Mouse (Mus musculus) limb, embryonic 14.5 days (tissue): ENCODE results near the gene Mgp. TPM values are rescaled to one million over a fixed set of nuclear protein-coding genes. Genes with fewer than 3 reads are reported as not detected.

Experiments
- ATAC-seq: fragments of 200-750 bp; cut with Nextera tagmentation; 2 replicates; pipeline ENCODE4 v1.8.0; 2017; ENCODE audit warnings: low read depth, moderate number of reproducible peaks, moderate TSS enrichment; ENCODE audit not compliant: low FRiP score
- DNase-seq: peaks from one replicate; pipeline ENCODE4 v3.0.0-alpha.2; 2015; ENCODE audit warnings: low spot score
- H3K27ac ChIP-seq: fragments of 300-500 bp; sonication (generic); replicated peaks from 2 replicates; pipeline ENCODE4 v1.5.1; 2014; ENCODE audit warnings: low read depth, mild to moderate bottlenecking, low read length, moderate library complexity, mixed read lengths
- H3K27me3 ChIP-seq: fragments of 300-500 bp; sonication (generic); 2 replicates; pipeline ENCODE4 v1.6.1; 2014; ENCODE audit warnings: low read length, mixed read lengths; ENCODE audit not compliant: control insufficient read depth, insufficient read depth
- H3K36me3 ChIP-seq: fragments of 300-500 bp; sonication (generic); 2 replicates; pipeline ENCODE4 v1.6.1; 2014; ENCODE audit warnings: mild to moderate bottlenecking, low read length, moderate library complexity, mixed read lengths; ENCODE audit not compliant: control insufficient read depth, insufficient read depth
- H3K4me1 ChIP-seq: fragments of 300-500 bp; sonication (generic); 2 replicates; pipeline ENCODE4 v1.6.1; 2014; ENCODE audit warnings: antibody characterized with exemption, low read length, mixed read lengths; ENCODE audit not compliant: control insufficient read depth, insufficient read depth
- H3K4me2 ChIP-seq: fragments of 300-500 bp; sonication (generic); replicated peaks from 2 replicates; pipeline ENCODE4 v1.6.1; 2014; ENCODE audit warnings: low read depth, mild to moderate bottlenecking, low read length, moderate library complexity; ENCODE audit not compliant: severe bottlenecking
- H3K4me3 ChIP-seq: fragments of 300-500 bp; sonication (generic); replicated peaks from 2 replicates; pipeline ENCODE4 v1.5.1; 2014; ENCODE audit warnings: low read length
- H3K9ac ChIP-seq: fragments of 300-500 bp; sonication (generic); 2 replicates; pipeline ENCODE4 v1.6.1; 2014; ENCODE audit warnings: mild to moderate bottlenecking, low read depth, low read length, moderate library complexity; ENCODE audit not compliant: severe bottlenecking
- H3K9me3 ChIP-seq: fragments of 300-500 bp; sonication (generic); 2 replicates; pipeline ENCODE4 v1.6.1; 2016; ENCODE audit warnings: low read length; ENCODE audit not compliant: control insufficient read depth
- POLR2A ChIP-seq: fragments of 200-500 bp; IDR thresholded peaks from 2 replicates; pipeline ENCODE4 v1.8.0; 2012; ENCODE audit warnings: inconsistent platforms, mild to moderate bottlenecking, moderate library complexity, borderline replicate concordance; ENCODE audit not compliant: insufficient read depth, insufficient read length; ENCODE audit errors: extremely low read depth
- WGBS: fragments of 180-500 bp; shearing (Covaris S2); extraction: QIAGEN DNeasy Blood & Tissue Kit; methylation state at CpG from one replicate; pipeline ENCODE4 v1.1.7; 2014; 5-methylcytosine and 5-hydroxymethylcytosine counted together
- polyA plus RNA-seq, 2 experiments: library from polyadenylated mRNA; depleted of rRNA in 1 of 2; stranded (reverse) in 1 of 2; unstranded in 1 of 2; fragments of >200 nt; fragmentation: Nextera tagmentation in 1 of 2; extraction: Ambion mirVana in 1 of 2; gene quantifications; 2 replicates each; pipeline versions ENCODE4 v1.2.1 to v1.2.3; 2012 to 2014

Gene Mgp
- 534 and 645 TPM in 2 replicates for polyA plus RNA-seq (2012; rRNA removed)
- polyA plus RNA-seq (2014; fragmentation: Nextera tagmentation; extraction: Ambion mirVana), result 338 and 360 TPM in 2 replicates

DNA sequence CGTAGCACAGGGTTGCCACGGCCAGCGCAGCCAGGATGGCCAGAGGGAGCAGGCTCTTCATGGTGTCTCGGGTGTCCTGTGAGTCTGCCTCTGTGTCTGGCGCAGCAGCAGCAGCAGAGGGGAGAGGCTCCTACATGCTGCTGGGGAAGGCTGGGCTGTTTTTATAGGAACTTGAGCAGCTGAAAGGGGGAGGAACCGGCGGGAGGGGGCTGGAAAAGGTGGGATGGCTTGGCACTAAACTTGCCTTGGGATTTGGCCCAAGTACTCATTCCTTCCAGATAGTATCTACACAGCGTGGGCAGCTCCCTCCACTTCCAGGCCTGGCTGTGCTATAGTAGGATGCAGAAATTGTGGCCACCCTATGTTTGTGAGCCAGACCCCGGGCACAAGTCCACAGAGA is at the start of gene Mgp:
Mgp (minus strand) TSS at position 154 of the 400 bp plus-strand sequence.
- peak; percentile 68; the same call in 1 of the 2 replicates for TF ChIP-seq POLR2A
- H3K27me3 ChIP-seq, result no peaks in the 10 kb centered on the region
- no peaks in the 10 kb centered on the region for H3K9me3 ChIP-seq
- ATAC-seq (peak; percentile 85), DNase-seq (peak; percentile 82)
- H3K4me1 ChIP-seq, result peaks cover 25% of the 10 kb centered on the region
- H3K9ac ChIP-seq, result peak within 1 kb of the TSS; percentile 46
- 0 out of 2 replicates have a peak, but pooled peaks cover 3% of the 10 kb centered on the region for H3K36me3 ChIP-seq
- 11% methylated on average over 9 of the region's 9 CpGs for WGBS
- peak within 1 kb of the TSS; percentile 43 for H3K4me3 ChIP-seq
- peak within 1 kb of the TSS; percentile 69 for H3K27ac ChIP-seq
- peak within 1 kb of the TSS; percentile 45 for H3K4me2 ChIP-seq

DNA sequence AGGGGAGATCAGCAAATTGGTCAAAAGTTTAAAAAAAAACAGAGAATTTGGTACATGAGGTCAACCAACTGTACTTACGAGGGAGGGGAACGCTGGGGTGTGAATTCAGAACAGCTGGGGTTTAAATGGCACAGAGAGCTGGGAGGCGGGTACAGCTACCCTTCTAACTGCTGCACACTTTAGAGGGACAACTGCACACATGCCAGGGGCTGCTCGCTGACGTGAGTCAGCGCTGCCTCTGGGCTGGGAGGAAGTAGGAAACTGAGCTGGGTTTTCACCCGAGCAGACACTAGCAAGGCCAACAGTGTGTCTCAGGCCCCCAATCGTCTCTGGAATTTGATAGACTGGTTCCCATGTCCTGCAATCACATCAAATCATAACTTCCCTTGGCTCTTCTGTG is 49.4 kb upstream of the Mgp start:
- TF ChIP-seq POLR2A, result no peak
- Histone ChIP-seq H3K4me3 (no peak overlapping the region), H3K9me3 (no peaks in the 10 kb centered on the region), H3K27ac (no peak overlapping the region), H3K27me3 (no peaks in the 10 kb centered on the region), H3K36me3 (no peaks in the 10 kb centered on the region), H3K4me2 (no peak overlapping the region), H3K4me1 (peaks cover 4% of the 10 kb centered on the region; the same call in 1 of the 2 replicates), H3K9ac (no peak overlapping the region)
- 0 out of 2 replicates have a peak, but pooled peaks have one; percentile 30 for ATAC-seq
- no peak for DNase-seq
- WGBS, result 40% methylated on average over 8 of the region's 8 CpGs

DNA sequence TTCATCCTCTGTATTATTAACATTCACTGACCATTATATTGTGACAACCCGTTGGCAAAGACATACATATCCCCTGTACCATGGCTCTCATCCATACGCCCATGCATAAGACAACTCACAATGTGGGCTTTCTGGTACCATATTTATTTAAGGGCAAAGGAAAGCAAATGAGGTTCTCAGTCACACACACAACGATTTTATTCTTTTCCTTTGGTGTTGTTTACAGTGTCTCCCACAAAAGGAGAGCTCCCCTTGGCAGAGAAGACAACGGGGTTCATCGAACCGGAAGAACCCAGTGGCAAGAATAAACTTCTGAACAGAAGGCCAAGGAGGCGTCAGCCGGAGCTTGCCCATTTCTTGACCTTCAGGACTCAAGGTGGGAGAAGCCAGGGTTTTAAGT is 47.9 kb upstream of the Mgp start, which contains the start of gene Pde6h:
Pde6h (plus strand) TSS at position 301 of the 400 bp plus-strand sequence.
- Histone ChIP-seq H3K4me3 (no peak within 1 kb of the TSS), H3K27ac (no peak within 1 kb of the TSS), H3K9ac (no peak within 1 kb of the TSS), H3K4me1 (peaks cover 4% of the 10 kb centered on the region; the same call in 1 of the 2 replicates), H3K36me3 (no peaks in the 10 kb centered on the region), H3K9me3 (no peaks in the 10 kb centered on the region), H3K4me2 (no peak within 1 kb of the TSS), H3K27me3 (no peaks in the 10 kb centered on the region)
- DNase-seq, result no peak
- ATAC-seq, result no peak
- no peak for TF ChIP-seq POLR2A
- 96% methylated on average over 8 of the region's 8 CpGs for whole genome bisulfite sequencing

DNA sequence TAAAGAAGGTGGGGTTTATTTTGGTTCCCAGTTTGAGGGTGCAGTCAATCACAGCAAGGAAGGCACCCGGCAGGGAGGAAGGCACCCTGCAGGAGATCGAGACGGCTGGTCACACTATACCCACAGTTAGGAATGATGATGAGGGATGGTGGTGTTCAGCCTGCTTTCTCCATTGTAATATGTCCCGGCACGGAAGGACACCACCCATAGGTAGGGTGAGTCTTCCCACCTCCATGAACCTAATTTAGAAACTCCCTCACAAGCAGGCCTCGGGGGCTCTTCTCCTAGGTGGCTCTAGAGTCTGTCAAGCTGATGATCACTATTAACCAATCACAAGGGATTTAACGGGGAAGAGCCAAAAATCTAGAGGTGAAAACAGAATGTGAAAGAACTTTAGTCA is 47.2 kb upstream of the Mgp start:
- no peak for TF ChIP-seq POLR2A
- Histone ChIP-seq H3K4me1 (peaks cover 9% of the 10 kb centered on the region; the same call in 1 of the 2 replicates), H3K9ac (no peak overlapping the region), H3K27ac (no peak overlapping the region), H3K4me2 (no peak overlapping the region), H3K9me3 (no peaks in the 10 kb centered on the region), H3K4me3 (no peak overlapping the region), H3K27me3 (no peaks in the 10 kb centered on the region), H3K36me3 (no peaks in the 10 kb centered on the region)
- ATAC-seq (no peak), DNase-seq (no peak)
- WGBS, result 85% methylated on average over 7 of the region's 7 CpGs

DNA sequence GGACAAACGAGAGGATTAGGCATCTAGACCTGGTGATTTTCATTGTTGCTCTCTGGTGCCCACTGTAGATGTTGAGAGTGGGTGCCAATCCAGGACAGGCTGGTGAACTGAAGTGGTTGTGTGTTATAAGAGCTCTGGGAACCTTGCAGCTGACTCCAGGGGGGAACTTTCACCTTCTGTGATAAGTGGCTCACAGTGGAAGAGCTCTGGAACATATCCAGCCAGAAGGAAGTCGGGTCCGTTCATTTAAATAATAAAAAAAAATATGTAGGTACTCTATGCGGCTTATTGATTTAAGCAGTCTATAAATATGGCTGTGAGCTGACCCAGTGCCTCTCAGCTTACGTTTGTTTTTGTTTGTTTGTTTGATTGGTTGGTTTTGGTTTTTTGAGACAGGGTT is 46.5 kb upstream of the Mgp start, which contains the start of gene Erp27:
Erp27 (minus strand) TSS at position 101 of the 400 bp plus-strand sequence.
- no peak for DNase-seq
- no peak for ATAC-seq
- no peaks in the 10 kb centered on the region for H3K27me3 ChIP-seq
- no peak within 1 kb of the TSS for H3K4me2 ChIP-seq
- no peaks in the 10 kb centered on the region for H3K36me3 ChIP-seq
- no peaks in the 10 kb centered on the region for H3K9me3 ChIP-seq
- TF ChIP-seq POLR2A, result no peak
- 69% methylated on average over 5 of the region's 5 CpGs for WGBS
- H3K4me1 ChIP-seq, result peaks cover 11% of the 10 kb centered on the region; the same call in 1 of the 2 replicates
- no peak within 1 kb of the TSS for H3K27ac ChIP-seq
- H3K4me3 ChIP-seq, result no peak within 1 kb of the TSS
- H3K9ac ChIP-seq, result no peak within 1 kb of the TSS
